Mouse (Mus musculus) left cerebral cortex, postnatal 10 days (tissue): Measurements from ENCODE around the gene Ppp1r14b. TPM values are rescaled to one million over a fixed set of nuclear protein-coding genes. Genes with fewer than 3 reads are reported as not detected.
"Not testable (repeated sequence)": the region's sequence is repeated elsewhere in the genome, so short reads cannot be mapped to it uniquely, and the experiment has no call there.

Source experiments
- DNase-seq, 2 experiments: peaks; one replicate each; pipeline ENCODE4 v3.0.0; 2021 to 2022; ENCODE audit warnings: low spot score in 2 of 2, mixed read lengths in 1 of 2; ENCODE audit errors: extremely low spot score in 1 of 2
- intact Hi-C: fragments of 180-260 bp; cut with DNase I; formaldehyde crosslinking; loops from one replicate; pipeline ENCODE4 v1.15.1; 2025
- total RNA-seq, 2 experiments: library from RNA; stranded (reverse); gene quantifications; 2 replicates each; pipeline ENCODE4 v1.2.3; 2021

The Ppp1r14b gene
- total RNA-seq, 2 experiments from 2014 or later = 97.2 to 98.4 TPM

GRCm38 (mm10) chr19:6987061-6987903 lies 12.5 kb downstream of the Ppp1r14b start, which contains the start of gene Vegfb:
Vegfb (minus strand) TSS chr19:6987651.
- intact Hi-C loops = no loop called here
- DNase-seq = peak in 1 of 2 experiments; percentile 82

DNA sequence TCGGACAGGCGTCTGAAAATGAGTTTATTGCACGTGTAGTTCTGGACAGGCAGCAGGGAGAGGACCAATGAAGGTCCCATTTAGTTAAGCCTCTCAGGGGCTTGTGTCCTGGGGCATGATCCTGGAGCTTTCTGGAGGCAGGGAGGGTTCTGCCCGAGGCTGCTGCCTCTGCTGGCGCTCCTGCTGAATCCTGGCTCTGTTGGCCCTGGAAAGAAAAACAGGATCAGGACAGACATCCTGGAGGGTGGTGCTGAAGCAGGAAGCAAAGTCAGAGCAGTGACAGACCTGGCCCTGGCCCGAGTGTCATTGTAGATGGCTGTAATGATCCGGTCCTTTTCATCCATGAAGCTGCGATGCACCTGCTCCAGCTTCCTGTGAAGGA lies 13.1 kb downstream of the Ppp1r14b start:
- intact Hi-C loops = no loop called here
- peak in 1 of 2 experiments; percentile 31 for DNase-seq

DNA sequence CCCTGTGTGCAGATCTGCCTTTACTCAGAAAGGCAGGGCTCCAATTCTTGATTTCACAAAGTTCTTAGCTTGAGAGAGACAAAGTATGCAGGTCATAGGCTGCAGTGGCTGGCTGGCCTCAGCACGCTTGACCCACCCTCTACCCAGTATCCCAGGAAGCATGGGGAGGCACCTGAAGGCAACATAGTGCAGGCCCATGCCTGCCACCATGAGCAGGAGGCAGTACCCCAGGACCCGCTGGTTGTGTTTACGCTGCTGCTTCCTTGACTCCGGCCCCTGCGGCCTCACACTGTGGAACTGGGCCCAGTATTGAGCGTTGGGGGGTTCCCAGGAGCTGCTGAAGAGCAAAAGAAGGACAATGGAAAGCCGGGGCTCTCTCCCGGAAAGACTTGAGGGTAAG lies 14.5 kb downstream of the Ppp1r14b start:
- DNase-seq = peak in 1 of 2 experiments; percentile 23
- intact Hi-C loops = no loop called here

GRCm38 (mm10) chr19:6990712-6991111 lies 15.9 kb downstream of the Ppp1r14b start:
- peak in 1 of 2 experiments; percentile 14 for DNase-seq
- intact Hi-C loops = no loop called here

- intact Hi-C loops, DNase-seq: not testable (repeated sequence)
Measured at GRCm38 (mm10) chr19:6991166-6991565, 16.4 kb downstream of the Ppp1r14b start.

DNA sequence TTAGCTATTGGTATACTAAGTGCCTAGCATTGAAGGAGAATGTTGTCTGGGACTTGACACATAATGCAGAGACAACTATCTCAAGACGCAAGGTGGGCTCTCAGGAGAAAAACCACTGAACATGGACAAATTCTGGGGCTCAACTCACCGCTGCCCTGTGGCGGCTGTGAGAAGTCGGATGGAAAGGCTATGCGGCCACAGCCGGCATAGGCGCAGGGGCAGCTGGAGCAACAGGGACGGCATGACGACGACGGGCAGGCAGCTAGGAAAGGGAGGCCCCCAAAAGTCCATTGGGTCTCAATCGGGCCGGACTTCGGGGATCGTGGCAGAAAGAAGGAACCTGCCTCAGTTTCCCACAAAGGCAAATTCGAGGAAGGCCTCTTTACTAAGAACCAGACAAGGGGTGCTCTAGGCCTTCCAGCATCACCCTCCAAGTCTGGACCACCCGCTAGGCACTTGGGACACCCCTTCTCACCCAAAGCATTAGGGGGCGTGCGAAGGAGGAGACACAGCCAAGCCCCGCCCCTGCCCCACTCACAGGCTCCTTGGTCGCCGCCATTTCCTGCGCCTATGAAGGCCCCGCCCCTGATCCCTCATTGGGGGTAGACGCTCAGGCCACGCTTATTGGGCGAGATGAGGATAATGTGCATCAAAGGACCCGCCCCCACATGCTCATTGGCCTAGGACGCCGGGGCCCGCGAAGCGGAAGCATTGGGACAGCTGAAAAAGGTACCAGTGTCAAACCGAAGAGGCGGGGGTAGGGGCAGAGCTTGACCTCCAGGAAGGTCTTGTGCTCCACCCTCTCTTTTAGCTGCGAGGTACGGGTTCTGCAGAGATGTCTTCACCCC lies 17.5 kb downstream of the Ppp1r14b start, which contains the start of gene Dnajc4:
Gene Dnajc4, minus strand, starts transcription at position 562 of the 848 bp plus-strand sequence.
- peak; percentile 94 to 99 for DNase-seq
- intact Hi-C loops = no loop called here

DNA sequence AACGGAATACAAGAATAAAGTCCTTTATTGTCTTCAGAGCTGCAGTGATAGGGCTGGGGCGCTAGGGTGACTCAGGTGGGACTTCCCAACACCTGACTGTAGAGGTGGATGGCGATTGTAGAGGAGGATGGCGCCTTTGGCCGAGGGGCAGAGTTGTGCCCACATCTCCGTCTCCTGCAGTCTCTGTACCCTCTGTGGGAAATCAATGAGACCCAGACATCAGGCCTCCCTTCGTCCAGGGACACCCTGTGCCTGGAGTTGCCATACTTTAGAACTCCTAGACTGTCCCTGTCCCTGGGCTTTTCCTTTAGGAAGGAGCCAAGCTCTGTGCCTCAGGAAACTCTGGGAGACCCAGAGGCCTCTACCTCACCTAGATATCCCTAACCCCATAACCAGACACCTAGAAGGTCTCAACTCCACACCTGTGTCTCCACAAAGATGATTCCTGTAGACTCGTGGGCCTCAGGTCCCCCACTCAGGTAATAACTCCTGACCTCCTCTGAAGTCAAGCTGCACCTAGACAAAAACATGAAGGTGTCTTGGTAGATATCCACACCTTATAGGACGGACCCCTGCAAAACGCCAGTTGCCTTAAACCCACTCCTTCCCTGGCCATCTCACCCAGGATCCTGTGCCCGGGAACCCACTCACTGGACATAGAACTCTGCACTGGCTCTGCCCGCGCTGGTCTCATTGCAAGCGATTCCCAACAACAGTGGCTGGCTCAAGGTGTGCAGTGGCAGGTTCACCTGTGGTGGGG lies 18.4 kb downstream of the Ppp1r14b start:
- DNase-seq = no peak
- intact Hi-C loops = no loop called here

GRCm38 (mm10) chr19:6994002-6994401 lies 19.2 kb downstream of the Ppp1r14b start:
- no peak for DNase-seq
- intact Hi-C loops = no loop called here

- intact Hi-C loops = no loop called here
Measured at GRCm38 (mm10) chr19:6994489-6994888, 19.7 kb downstream of the Ppp1r14b start.

GRCm38 (mm10) chr19:6995255-6995991 lies 20.7 kb downstream of the Ppp1r14b start:
- DNase-seq = no peak
- intact Hi-C loops = no loop called here

More at GRCm38 (mm10) chr19:6994489-6994888, 19.7 kb downstream of the Ppp1r14b start:
- no peak for DNase-seq

GRCm38 (mm10) chr19:6996006-6996405 lies 21.2 kb downstream of the Ppp1r14b start, which contains the start of the genes Nudt22 and Trpt1:
Nudt22 (minus strand) TSS chr19:6996117.
Trpt1 (plus strand) TSS chr19:6996131.
- intact Hi-C loops = no loop called here
- peak; percentile 75 to 92 for DNase-seq

DNA sequence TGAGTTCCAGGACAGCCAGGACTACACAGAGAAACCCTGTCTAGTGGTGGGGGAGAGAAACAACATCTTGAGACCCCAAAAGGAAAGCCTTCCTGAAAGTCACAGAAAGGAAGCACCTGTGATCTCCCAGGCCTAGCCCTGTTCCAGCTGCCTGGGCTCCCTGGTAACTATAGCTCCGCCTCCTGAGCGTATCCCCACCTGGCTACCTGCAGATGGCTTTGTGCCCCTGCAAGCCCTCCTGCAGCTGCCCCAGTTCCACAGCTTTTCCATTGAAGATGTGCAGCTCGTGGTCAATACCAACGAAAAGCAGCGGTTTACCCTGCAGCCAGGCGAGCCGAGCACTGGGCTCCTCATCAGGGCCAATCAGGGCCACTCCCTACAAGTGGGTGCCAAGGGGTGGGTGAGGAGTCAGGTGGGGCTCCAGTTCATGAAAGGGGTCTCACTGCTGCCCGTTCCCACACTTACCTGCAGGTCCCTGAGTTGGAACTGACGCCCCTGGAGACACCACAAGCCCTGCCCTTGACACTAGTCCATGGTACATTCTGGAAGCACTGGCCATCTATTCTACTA lies 23.0 kb downstream of the Ppp1r14b start:
- peak in 1 of 2 experiments; percentile 19 for DNase-seq
- intact Hi-C loops = no loop called here

GRCm38 (mm10) chr19:6999360-7000063 lies 24.7 kb downstream of the Ppp1r14b start:
- intact Hi-C loops = no loop called here
- no peak for DNase-seq

GRCm38 (mm10) chr19:7006892-7007593 lies 32.3 kb downstream of the Ppp1r14b start:
- intact Hi-C loops = no loop called here
- DNase-seq = no peak

DNA sequence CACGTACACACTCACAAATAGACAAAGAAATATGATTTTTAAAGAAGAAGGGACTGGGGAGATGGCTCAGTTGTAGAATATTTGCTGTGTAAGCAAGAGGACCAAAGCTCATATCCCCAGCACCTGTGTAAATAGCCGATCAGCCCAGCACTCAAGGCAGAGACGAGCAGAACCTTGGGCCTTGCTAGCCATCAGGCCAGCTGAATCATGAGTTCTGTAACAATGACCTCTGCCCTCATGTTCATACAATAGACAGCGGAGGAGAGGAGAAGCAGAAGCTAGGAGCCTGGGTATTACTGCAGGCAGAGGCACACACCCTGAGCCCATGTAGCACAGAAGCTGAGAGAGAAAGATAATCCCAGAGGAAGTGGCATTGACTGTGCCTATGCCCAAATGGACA lies 37.7 kb downstream of the Ppp1r14b start:
- intact Hi-C loops = no loop called here
- DNase-seq = no peak

- intact Hi-C loops = no loop called here
- DNase-seq = no peak
Measured at GRCm38 (mm10) chr19:7013984-7014383, 39.2 kb downstream of the Ppp1r14b start.
